Mouse (Mus musculus) testis, adult 2 months (tissue): Measurements from ENCODE around the gene Slc22a12.

ENCODE experiments used
- CTCF ChIP-seq: fragments of 200-500 bp; IDR thresholded peaks from 2 replicates; pipeline ENCODE4 v1.5.1; 2012; ENCODE audit warnings: low read depth, mild to moderate bottlenecking, inconsistent platforms, low read length, moderate library complexity; ENCODE audit not compliant: control insufficient read depth, insufficient read depth, insufficient replicate concordance
- POLR2A ChIP-seq: fragments of 200-500 bp; IDR thresholded peaks from 2 replicates; pipeline ENCODE4 v1.6.1; 2012; ENCODE audit warnings: low read depth, mild to moderate bottlenecking, inconsistent platforms, low read length, moderate library complexity; ENCODE audit not compliant: control insufficient read depth

GRCm38 (mm10) chr19:6542367-6543034 is at the start of gene Slc22a12:
- no peak for TF ChIP-seq CTCF
- TF ChIP-seq POLR2A: no peak
